Mouse (Mus musculus) limb, embryonic 12.5 days (tissue): ENCODE measurements around the gene Yju2. TPM values are rescaled to one million over a fixed set of nuclear protein-coding genes. Genes with fewer than 3 reads are reported as not detected.

Source experiments
- ATAC-seq: fragments of 200-750 bp; cut with Nextera tagmentation; 2 replicates; pipeline ENCODE4 v1.8.0; 2017; ENCODE audit warnings: low read depth, moderate TSS enrichment; ENCODE audit not compliant: insufficient number of reproducible peaks, insufficient read depth, low FRiP score, low TSS enrichment
- H3K27ac ChIP-seq: fragments of 300-500 bp; sonication (generic); 2 replicates; pipeline ENCODE4 v1.5.1; 2016; ENCODE audit warnings: mild to moderate bottlenecking, moderate library complexity
- H3K27me3 ChIP-seq: fragments of 300-500 bp; sonication (generic); 2 replicates; pipeline ENCODE4 v1.6.1; 2016; ENCODE audit warnings: mild to moderate bottlenecking, moderate library complexity
- H3K36me3 ChIP-seq: fragments of 300-500 bp; sonication (generic); 2 replicates; pipeline ENCODE4 v1.6.1; 2016; ENCODE audit warnings: mild to moderate bottlenecking, moderate library complexity
- H3K4me1 ChIP-seq: fragments of 300-500 bp; sonication (generic); replicated peaks from 2 replicates; pipeline ENCODE4 v1.6.1; 2016
- H3K4me2 ChIP-seq: fragments of 300-500 bp; sonication (generic); 2 replicates; pipeline ENCODE4 v1.6.1; 2016; ENCODE audit warnings: mild to moderate bottlenecking, moderate library complexity
- H3K4me3 ChIP-seq: fragments of 300-500 bp; sonication (generic); replicated peaks from 2 replicates; pipeline ENCODE4 v1.5.1; 2016; ENCODE audit warnings: mild to moderate bottlenecking
- H3K9ac ChIP-seq: fragments of 300-500 bp; sonication (generic); replicated peaks from 2 replicates; pipeline ENCODE4 v1.6.1; 2016; ENCODE audit warnings: mild to moderate bottlenecking, moderate library complexity
- H3K9me3 ChIP-seq: fragments of 300-500 bp; sonication (generic); 2 replicates; pipeline ENCODE4 v1.6.1; 2016; ENCODE audit warnings: mild to moderate bottlenecking, moderate library complexity
- WGBS: fragments of 180-500 bp; shearing (Covaris S2); methylation state at CpG from one replicate; pipeline ENCODE4 v1.1.7; 2016; 5-methylcytosine and 5-hydroxymethylcytosine counted together
- polyA plus RNA-seq: library from polyadenylated mRNA; unstranded; fragments of >200 nt; fragmentation: Nextera tagmentation; extraction: Ambion mirVana; gene quantifications from 2 replicates; pipeline ENCODE4 v1.2.1, GENCODE M21; 2016

Yju2 gene
- polyA plus RNA-seq, 1 experiment from 2014 or later, result 26.6 TPM

GRCm38 (mm10) chr17:55986030-55986961 lies 27.4 kb downstream of the Yju2 start, which contains the start of gene Fsd1:
Gene Fsd1, plus strand, starts transcription at chr17:55986509.
- Histone ChIP-seq H3K9me3 (no peaks in the 10 kb centered on the region), H3K27ac (no peak within 1 kb of the TSS), H3K4me2 (peak within 1 kb of the TSS; percentile 89), H3K4me1 (peaks cover 9% of the 10 kb centered on the region), H3K36me3 (peaks cover 26% of the 10 kb centered on the region), H3K4me3 (peak within 1 kb of the TSS; percentile 68), H3K9ac (peak within 1 kb of the TSS; percentile 79), H3K27me3 (no peaks in the 10 kb centered on the region)
- peak; percentile 58; the same call in 1 of the 2 replicates for ATAC-seq
- WGBS, result 10% methylated on average over 35 of the region's 35 CpGs

DNA sequence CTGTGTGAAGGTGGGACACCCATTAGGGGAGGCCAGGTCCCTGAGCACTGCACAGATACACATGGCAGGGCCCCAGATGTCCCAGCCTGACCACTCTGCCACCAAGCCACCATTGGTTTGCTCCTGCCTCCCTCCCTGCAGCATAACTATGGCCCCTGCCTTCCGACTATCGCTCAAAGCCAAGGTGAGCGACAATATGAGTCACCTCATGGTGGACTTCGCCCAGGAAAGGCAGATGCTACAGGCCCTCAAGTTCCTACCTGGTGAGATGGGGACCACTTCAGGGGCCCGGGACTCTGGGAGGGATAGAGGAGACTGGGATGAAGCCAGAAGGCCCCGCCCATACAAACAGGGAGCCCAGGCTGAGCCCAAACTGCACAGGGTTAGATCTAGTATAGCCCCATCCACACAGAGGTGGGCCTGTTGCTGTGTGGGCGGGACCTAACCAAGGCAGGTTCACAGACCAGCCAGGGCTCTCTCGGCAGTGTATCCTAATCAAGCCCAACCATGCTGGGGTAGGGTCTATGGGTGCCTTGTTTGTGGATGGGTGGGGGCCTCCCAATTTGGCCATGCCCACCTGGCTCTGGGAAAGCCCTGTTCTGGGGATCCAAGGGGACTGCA lies 31.5 kb downstream of the Yju2 start:
- 79% methylated on average over 8 of the region's 8 CpGs for WGBS
- Histone ChIP-seq H3K4me2 (no peak overlapping the region), H3K27ac (no peak overlapping the region), H3K9ac (no peak overlapping the region), H3K9me3 (no peaks in the 10 kb centered on the region), H3K36me3 (peaks cover 54% of the 10 kb centered on the region), H3K4me1 (peaks cover 9% of the 10 kb centered on the region), H3K4me3 (no peak overlapping the region), H3K27me3 (no peaks in the 10 kb centered on the region)
- ATAC-seq, result 0 out of 2 replicates have a peak, but pooled peaks have one; percentile 4

GRCm38 (mm10) chr17:55996007-55996406 lies 37.1 kb downstream of the Yju2 start:
- H3K4me3 ChIP-seq, result no peak overlapping the region
- ATAC-seq, result no peak
- WGBS, result 87% methylated on average over 15 of the region's 15 CpGs
- H3K9ac ChIP-seq, result no peak overlapping the region
- H3K4me1 ChIP-seq, result no peaks in the 10 kb centered on the region
- no peaks in the 10 kb centered on the region for H3K9me3 ChIP-seq
- H3K36me3 ChIP-seq, result peaks cover 54% of the 10 kb centered on the region
- H3K4me2 ChIP-seq, result no peak overlapping the region
- peaks cover 18% of the 10 kb centered on the region for H3K27me3 ChIP-seq
- H3K27ac ChIP-seq, result no peak overlapping the region

DNA sequence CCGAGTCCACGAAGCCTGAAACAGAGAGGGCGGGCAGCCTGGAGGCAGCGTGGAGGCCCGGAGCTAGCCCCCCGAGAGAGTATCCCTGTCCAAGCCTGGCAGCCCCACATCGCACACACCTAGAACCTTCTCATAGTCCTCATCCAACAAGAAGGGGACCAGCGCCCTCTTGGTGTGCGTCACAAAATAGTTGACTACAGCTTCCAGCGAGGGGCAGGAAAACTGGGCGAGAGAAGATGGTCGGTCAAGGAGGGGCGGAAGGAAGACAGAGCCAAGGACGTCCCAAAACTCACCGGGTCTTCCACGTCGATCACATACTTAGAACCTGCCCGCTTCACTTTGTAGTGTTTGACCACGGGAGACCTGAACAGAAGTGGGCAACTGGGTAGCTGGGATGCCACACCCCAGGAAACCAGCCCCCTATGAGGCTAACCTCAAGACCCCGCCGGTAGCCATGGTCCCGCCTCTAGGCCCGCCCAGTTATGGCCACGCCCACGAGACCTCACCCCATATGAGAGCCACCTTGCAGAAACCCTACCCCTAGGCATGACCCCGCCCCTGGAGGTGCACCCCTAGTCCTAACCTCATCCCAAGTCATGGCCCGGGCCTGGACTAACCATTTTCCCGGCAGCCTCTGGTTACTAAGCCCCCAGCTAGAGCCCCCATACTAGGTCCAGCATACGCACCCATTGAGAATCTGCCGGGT lies 41.0 kb downstream of the Yju2 start:
- H3K27me3 ChIP-seq, result peaks cover 31% of the 10 kb centered on the region
- no peak overlapping the region for H3K9ac ChIP-seq
- H3K27ac ChIP-seq, result no peak overlapping the region
- H3K4me2 ChIP-seq, result peak overlapping the region; percentile 38
- H3K9me3 ChIP-seq, result no peaks in the 10 kb centered on the region
- 5% methylated on average over 30 of the region's 30 CpGs for WGBS
- peak overlapping the region; percentile 19 for H3K4me3 ChIP-seq
- H3K4me1 ChIP-seq, result no peaks in the 10 kb centered on the region
- ATAC-seq, result 0 out of 2 replicates have a peak, but pooled peaks have one; percentile 35
- H3K36me3 ChIP-seq, result peaks cover 28% of the 10 kb centered on the region

DNA sequence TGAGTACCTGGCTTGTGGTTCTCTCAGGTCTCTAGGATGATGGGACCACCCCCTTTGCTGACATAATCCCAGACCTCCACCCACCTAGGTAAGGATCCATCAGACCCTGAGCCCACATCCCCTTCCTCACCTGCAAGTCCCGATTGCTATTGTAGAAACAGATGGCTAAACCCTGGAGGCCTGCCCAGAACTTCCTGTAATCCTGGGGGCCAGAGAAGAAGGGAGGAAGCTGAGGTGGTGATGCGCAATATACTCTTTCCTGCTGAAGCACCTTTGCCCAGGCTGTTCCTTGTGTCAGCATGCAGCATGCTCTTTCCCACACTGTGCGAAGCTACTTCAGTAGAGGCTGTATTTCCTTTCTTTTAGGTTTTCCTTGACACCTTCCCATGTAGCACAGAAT lies 44.1 kb downstream of the Yju2 start:
- Histone ChIP-seq H3K27ac (no peak overlapping the region), H3K4me3 (no peak overlapping the region), H3K27me3 (peaks cover 31% of the 10 kb centered on the region), H3K9ac (no peak overlapping the region; the same call in 1 of the 2 replicates), H3K9me3 (no peaks in the 10 kb centered on the region), H3K4me1 (peaks cover 11% of the 10 kb centered on the region; the same call in 1 of the 2 replicates), H3K4me2 (no peak overlapping the region), H3K36me3 (no peaks in the 10 kb centered on the region)
- 79% methylated on average over 3 of the region's 3 CpGs for WGBS
- ATAC-seq, result no peak

GRCm38 (mm10) chr17:56005415-56006061 lies 46.6 kb downstream of the Yju2 start, which contains the start of the genes Stap2 and Mpnd:
Gene Stap2, minus strand, starts transcription at chr17:56005584.
Gene Mpnd, plus strand, starts transcription at chr17:56005711.
- no peak for ATAC-seq
- H3K4me3 ChIP-seq, result no peak within 1 kb of the TSS
- H3K27ac ChIP-seq, result no peak within 1 kb of the TSS
- H3K9ac ChIP-seq, result no peak within 1 kb of the TSS
- H3K27me3 ChIP-seq, result peaks cover 18% of the 10 kb centered on the region
- no peak within 1 kb of the TSS for H3K4me2 ChIP-seq
- H3K4me1 ChIP-seq, result peaks cover 22% of the 10 kb centered on the region
- 35% methylated on average over 13 of the region's 13 CpGs for WGBS
- no peaks in the 10 kb centered on the region for H3K9me3 ChIP-seq
- 0 out of 2 replicates have a peak, but pooled peaks cover 1% of the 10 kb centered on the region for H3K36me3 ChIP-seq

DNA sequence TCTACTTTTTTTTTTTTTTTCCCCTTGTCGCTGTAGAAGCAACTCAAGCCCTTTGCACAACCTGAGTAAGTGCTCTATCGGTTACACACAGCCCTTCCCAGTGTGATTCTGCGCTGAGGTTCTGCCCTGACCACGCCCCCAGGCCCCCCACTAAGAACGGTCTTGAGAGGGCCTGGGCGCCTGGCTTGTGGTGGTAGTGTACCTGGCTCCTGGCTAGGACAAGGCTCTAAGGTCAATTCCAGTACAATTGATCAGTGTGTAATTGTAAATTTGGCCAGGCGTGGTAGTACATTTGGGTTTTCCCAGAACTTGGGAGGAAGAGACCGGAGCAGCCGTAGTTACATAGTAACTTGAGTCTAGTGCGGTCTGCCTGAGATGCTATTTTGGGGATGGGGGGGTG lies 48.1 kb downstream of the Yju2 start:
- H3K9ac ChIP-seq, result no peak overlapping the region
- H3K36me3 ChIP-seq, result peaks cover 15% of the 10 kb centered on the region
- ATAC-seq, result no peak
- H3K27ac ChIP-seq, result no peak overlapping the region
- H3K9me3 ChIP-seq, result no peaks in the 10 kb centered on the region
- no peak overlapping the region; the same call in 1 of the 2 replicates for H3K4me3 ChIP-seq
- peak overlapping the region; percentile 90 for H3K4me2 ChIP-seq
- H3K27me3 ChIP-seq, result peaks cover 6% of the 10 kb centered on the region; the same call in 1 of the 2 replicates
- H3K4me1 ChIP-seq, result peaks cover 28% of the 10 kb centered on the region
- 47% methylated on average over 10 of the region's 10 CpGs for WGBS

- H3K27ac ChIP-seq, result peak overlapping the region; percentile 95
- H3K4me1 ChIP-seq, result peaks cover 28% of the 10 kb centered on the region
- peak overlapping the region; percentile 48 for H3K9ac ChIP-seq
- H3K27me3 ChIP-seq, result peaks cover 4% of the 10 kb centered on the region; the same call in 1 of the 2 replicates
- no peak; the same call in 1 of the 2 replicates for ATAC-seq
- 35% methylated on average over 14 of the region's 14 CpGs for WGBS
- peak overlapping the region; percentile 90 for H3K4me2 ChIP-seq
- H3K4me3 ChIP-seq, result peak overlapping the region; percentile 83
- no peaks in the 10 kb centered on the region for H3K9me3 ChIP-seq
- peaks cover 22% of the 10 kb centered on the region for H3K36me3 ChIP-seq
Measured at GRCm38 (mm10) chr17:56007444-56008355, 48.8 kb downstream of the Yju2 start.

- H3K36me3 ChIP-seq, result peaks cover 29% of the 10 kb centered on the region
- peak overlapping the region; percentile 81 for H3K9ac ChIP-seq
- H3K4me2 ChIP-seq, result peak overlapping the region; percentile 90
- whole genome bisulfite sequencing, result under 1% methylated on average over 21 of the region's 21 CpGs
- peaks cover 3% of the 10 kb centered on the region; the same call in 1 of the 2 replicates for H3K27me3 ChIP-seq
- H3K27ac ChIP-seq, result peak overlapping the region; percentile 95
- peak; percentile 90 for ATAC-seq
- H3K9me3 ChIP-seq, result no peaks in the 10 kb centered on the region
- H3K4me3 ChIP-seq, result peak overlapping the region; percentile 83
- H3K4me1 ChIP-seq, result peaks cover 28% of the 10 kb centered on the region
Measured at GRCm38 (mm10) chr17:56008356-56009087, 49.6 kb downstream of the Yju2 start.
